Mouse (Mus musculus) G1E (cell line): Measurements from ENCODE around the gene Psmc2. TPM values are rescaled to one million over a fixed set of nuclear protein-coding genes. Genes with fewer than 3 reads are reported as not detected.
A peak's percentile ranks its signal among the peaks of the same experiment; 100 is the strongest.

Experiments used
- ATAC-seq: 2 replicates; pipeline ENCODE4 v1.8.0; 2016; ENCODE audit warnings: mild to moderate bottlenecking; ENCODE audit not compliant: insufficient number of reproducible peaks, poor library complexity, low FRiP score, severe bottlenecking; ENCODE audit errors: extremely low read depth
- DNase-seq: peaks from one replicate; pipeline ENCODE4 v3.0.0; 2012; ENCODE audit warnings: low spot score
- H3K27me3 ChIP-seq: 2 replicates; pipeline ENCODE4 v1.6.1; 2012; ENCODE audit warnings: mild to moderate bottlenecking, low read length, inconsistent platforms; ENCODE audit not compliant: insufficient read depth
- H3K36me3 ChIP-seq: replicated peaks from 2 replicates; pipeline ENCODE3; 2012; ENCODE audit warnings: mild to moderate bottlenecking, inconsistent platforms
- H3K4me1 ChIP-seq: 2 replicates; pipeline ENCODE4 v1.6.1; 2012; ENCODE audit warnings: low read depth, low read length, inconsistent platforms, mixed read lengths; ENCODE audit not compliant: insufficient read depth
- H3K4me3 ChIP-seq: 2 replicates; pipeline ENCODE4 v1.5.1; 2012; ENCODE audit warnings: low read depth, mild to moderate bottlenecking, inconsistent platforms, low read length, moderate library complexity, mixed read lengths
- H3K9me3 ChIP-seq: replicated peaks from 2 replicates; pipeline ENCODE4 v1.6.1; 2012; ENCODE audit warnings: inconsistent platforms
- CTCF ChIP-seq: IDR thresholded peaks from 2 replicates; pipeline ENCODE4 v1.5.1; 2012; ENCODE audit warnings: low read depth, low read length, inconsistent platforms, mixed read lengths
- GATA1 ChIP-seq: IDR thresholded peaks from 2 replicates; pipeline ENCODE4 v1.6.1; 2012; ENCODE audit warnings: borderline replicate concordance, low read length, inconsistent platforms, mixed read lengths
- GATA2 ChIP-seq: IDR thresholded peaks from 2 replicates; pipeline ENCODE4 v1.6.1; 2012; ENCODE audit warnings: low read depth, low read length, inconsistent platforms, borderline replicate concordance
- POLR2AphosphoS5 ChIP-seq: IDR thresholded peaks from 2 replicates; pipeline ENCODE4 v1.6.1; 2012; ENCODE audit warnings: low read depth, low read length, inconsistent platforms; ENCODE audit not compliant: insufficient replicate concordance
- TAL1 ChIP-seq: conservative IDR thresholded peaks from 2 replicates; pipeline ENCODE4 v1.6.1; 2012; ENCODE audit warnings: low read depth, low read length, inconsistent platforms, mixed read lengths
- polyA plus RNA-seq: library from polyadenylated mRNA; stranded (reverse); fragments of >175 nt; gene quantifications from 2 replicates; pipeline ENCODE4 v1.2.3, GENCODE M21; 2012
- total RNA-seq, 2 experiments: library from RNA; stranded (forward) in 1 of 2; stranded (reverse) in 1 of 2; fragments of 200-1000 nt in 1 of 2; fragments of >200 nt in 1 of 2; fragmentation: Nextera tagmentation in 1 of 2; gene quantifications; 2 replicates each; pipeline ENCODE4 v1.2.3; 2014 to 2017

Psmc2 gene
- total and polyA plus RNA-seq, 3 experiments, result 14.3 to 184 (median 112) TPM

- Histone ChIP-seq H3K9me3 (no peaks in the 10 kb centered on the region), H3K36me3 (peaks cover 65% of the 10 kb centered on the region), H3K27me3 (no peaks in the 10 kb centered on the region), H3K4me1 (peaks cover 34% of the 10 kb centered on the region), H3K4me3 (no peak overlapping the region)
- no peak for DNase-seq
- TF ChIP-seq GATA1 (no peak), GATA2 (no peak), CTCF (no peak), POLR2AphosphoS5 (no peak), TAL1 (no peak)
- no peak for ATAC-seq
Observed at GRCm38 (mm10) chr5:21792166-21792565, 7.1 kb downstream of the Psmc2 start.

- H3K36me3 ChIP-seq, result peaks cover 65% of the 10 kb centered on the region
- TF ChIP-seq GATA2 (no peak), GATA1 (no peak), CTCF (no peak), POLR2AphosphoS5 (no peak), TAL1 (no peak)
- H3K4me3 ChIP-seq, result no peak overlapping the region
- H3K27me3 ChIP-seq, result no peaks in the 10 kb centered on the region
- ATAC-seq (no peak), DNase-seq (no peak)
- H3K4me1 ChIP-seq, result no peaks in the 10 kb centered on the region
- no peaks in the 10 kb centered on the region for H3K9me3 ChIP-seq
Observed at GRCm38 (mm10) chr5:21802907-21803306, 17.8 kb downstream of the Psmc2 start.

GRCm38 (mm10) chr5:21803691-21804188 lies 18.7 kb downstream of the Psmc2 start:
- TF ChIP-seq GATA2, result no peak
- TF ChIP-seq TAL1, result no peak
- no peak for TF ChIP-seq GATA1
- TF ChIP-seq CTCF, result no peak
- no peak for TF ChIP-seq POLR2AphosphoS5
- H3K4me3 ChIP-seq, result no peak overlapping the region
- ATAC-seq (no peak), DNase-seq (no peak)
- H3K4me1 ChIP-seq, result no peaks in the 10 kb centered on the region
- peaks cover 58% of the 10 kb centered on the region for H3K36me3 ChIP-seq
- H3K9me3 ChIP-seq, result no peaks in the 10 kb centered on the region
- no peaks in the 10 kb centered on the region for H3K27me3 ChIP-seq

- no peak overlapping the region for H3K4me3 ChIP-seq
- no peak for TF ChIP-seq POLR2AphosphoS5
- no peak for TF ChIP-seq GATA1
- no peak for TF ChIP-seq CTCF
- no peak for TF ChIP-seq GATA2
- TF ChIP-seq TAL1, result no peak
- peaks cover 49% of the 10 kb centered on the region for H3K36me3 ChIP-seq
- no peaks in the 10 kb centered on the region for H3K9me3 ChIP-seq
- H3K4me1 ChIP-seq, result no peaks in the 10 kb centered on the region
- no peaks in the 10 kb centered on the region for H3K27me3 ChIP-seq
- no peak for ATAC-seq
- no peak for DNase-seq
Observed at GRCm38 (mm10) chr5:21804837-21805236, 19.8 kb downstream of the Psmc2 start.

- Histone ChIP-seq H3K4me1 (no peaks in the 10 kb centered on the region), H3K9me3 (no peaks in the 10 kb centered on the region), H3K36me3 (no peaks in the 10 kb centered on the region), H3K4me3 (no peak overlapping the region), H3K27me3 (peaks cover 9% of the 10 kb centered on the region; the same call in 1 of the 2 replicates)
- DNase-seq (no peak), ATAC-seq (no peak)
- TF ChIP-seq CTCF (no peak), GATA2 (no peak), GATA1 (no peak), POLR2AphosphoS5 (no peak), TAL1 (no peak)
Observed at GRCm38 (mm10) chr5:21810924-21811323, 25.8 kb downstream of the Psmc2 start.

- H3K9me3 ChIP-seq, result no peaks in the 10 kb centered on the region
- H3K4me1 ChIP-seq, result no peaks in the 10 kb centered on the region
- no peak for ATAC-seq
- H3K4me3 ChIP-seq, result no peak overlapping the region
- no peak for DNase-seq
- peaks cover 11% of the 10 kb centered on the region; the same call in 1 of the 2 replicates for H3K27me3 ChIP-seq
- no peaks in the 10 kb centered on the region for H3K36me3 ChIP-seq
- TF ChIP-seq CTCF (peak; percentile 34; the same call in 1 of the 2 replicates), GATA2 (no peak), POLR2AphosphoS5 (no peak), GATA1 (no peak), TAL1 (no peak)
Observed at GRCm38 (mm10) chr5:21813994-21814393, 28.9 kb downstream of the Psmc2 start.
